In the genomic region with DNA sequence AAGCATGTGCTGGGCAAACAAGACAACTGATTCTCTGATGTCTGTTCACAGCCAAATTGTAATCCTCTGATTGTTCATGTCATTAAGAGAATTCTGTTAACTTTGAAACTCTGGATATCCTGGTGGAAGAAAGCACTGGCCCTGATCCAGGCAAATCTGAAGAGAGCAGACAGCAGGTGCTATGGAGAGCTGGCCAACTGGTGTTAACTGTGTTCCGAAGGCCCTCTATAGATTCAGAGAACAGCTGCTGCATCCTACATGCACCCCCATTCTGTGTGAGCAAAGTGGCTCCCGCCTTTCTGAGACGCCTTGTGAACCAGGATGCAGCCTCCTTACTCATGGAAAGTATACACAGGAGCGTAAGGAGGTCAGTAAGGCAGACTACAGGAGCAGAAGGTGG, we compare ENCODE assay signal across 15 mouse cellular contexts.
DNase-seq lines count a peak whose midpoint lies in the region; ATAC-seq and TF ChIP-seq lines count a peak whose summit lies in the region.
"Had no signal": no experiment of that assay in that cellular context is flagged by ENCODE, and none has a peak within 500 bp of the region (broad histone marks: within the 10 kb centered on the region; RNA-seq: fewer than 3 reads in every experiment).

No protein-coding gene starts in this region.

- 70% methylated on average over 4 of the region's 4 CpGs for WGBS in hindbrain, embryonic 15.5 days
- WGBS in hindbrain, embryonic 11.5 days, result 89% methylated on average over 4 of the region's 4 CpGs

- no peak overlapping the region for H3K4me2 ChIP-seq in hindbrain, embryonic 15.5 days
- H3K4me2 ChIP-seq in hindbrain, embryonic 11.5 days (replicated peaks; ENCODE audit: low read depth, low read length), result no peak overlapping the region

- H3K9ac ChIP-seq in hindbrain, embryonic 15.5 days, result no peak overlapping the region
- H3K9ac ChIP-seq in hindbrain, embryonic 11.5 days (ENCODE audit: low read depth, low read length), result no peak overlapping the region
- H3K9ac ChIP-seq: liver, embryonic 14.5 days had no signal

- TF ChIP-seq POLR2A in brain, embryonic 14.5 days (IDR thresholded peaks at IDR 0.05; ENCODE audit: borderline replicate concordance, extremely low read depth, insufficient read depth, insufficient read length, poor library complexity, severe bottlenecking), result no peak

- no peak for TF ChIP-seq CTCF in brain, embryonic 14.5 days (IDR thresholded peaks at IDR 0.05; ENCODE audit: borderline replicate concordance, extremely low read depth, insufficient read depth, insufficient read length)

- no peak overlapping the region for H3K27ac ChIP-seq in hindbrain, embryonic 15.5 days (replicated peaks)
- no peak overlapping the region for H3K27ac ChIP-seq in hindbrain, embryonic 11.5 days (ENCODE audit: low read depth, low read length)
- H3K27ac ChIP-seq: heart, embryonic 10.5 days; left cerebral cortex, adult 2 months; liver, embryonic 14.5 days had no signal

- 0 out of 2 replicates have a peak, but pooled peaks cover 6% of the 10 kb centered on the region for H3K4me1 ChIP-seq in hindbrain, embryonic 15.5 days (replicated peaks)
- no peaks in the 10 kb centered on the region for H3K4me1 ChIP-seq in hindbrain, embryonic 11.5 days (replicated peaks; ENCODE audit: control insufficient read depth, insufficient read depth, low read length)
- H3K4me1 ChIP-seq: heart, embryonic 10.5 days had no signal

- intact Hi-C loops in left cerebral cortex, postnatal 36 days (cut with DNase I), result no loop called here

- H3K27me3 ChIP-seq in hindbrain, embryonic 15.5 days, result no peaks in the 10 kb centered on the region
- no peaks in the 10 kb centered on the region for H3K27me3 ChIP-seq in hindbrain, embryonic 11.5 days (ENCODE audit: control insufficient read depth, insufficient read depth, low read length)

- ATAC-seq in hindbrain, embryonic 15.5 days (ENCODE audit: low FRiP score, low read depth), result peak; percentile 63; the same call in 1 of the 2 replicates
- ATAC-seq in hindbrain, embryonic 11.5 days (ENCODE audit: low FRiP score), result no peak
- ATAC-seq in megakaryocyte-erythroid progenitor cell, adult 5-6 weeks (replicated peaks; ENCODE audit: low FRiP score, low TSS enrichment, poor library complexity, severe bottlenecking), result no peak

- no peak overlapping the region for H3K4me3 ChIP-seq in hindbrain, embryonic 15.5 days
- H3K4me3 ChIP-seq in hindbrain, embryonic 11.5 days (ENCODE audit: low read depth, low read length), result no peak overlapping the region
- H3K4me3 ChIP-seq: heart, embryonic 10.5 days; left cerebral cortex, adult 2 months had no signal

- DNase-seq in hindbrain, embryonic 11.5 days (ENCODE audit: low spot score), result no peak
- peak; percentile 80 for DNase-seq in brain, adult 2 months (ENCODE audit: low read depth, low spot score)
- peak; percentile 89 for DNase-seq in brain, embryonic 14.5 days (ENCODE audit: low read depth)
- peak; percentile 24 to 33 for DNase-seq in left cerebral cortex, postnatal 36 days (ENCODE audit: low spot score in 2 of 2)
- no peak for DNase-seq in kidney, adult 18-20 months
- no peak for DNase-seq in urinary bladder, postnatal 10 days (ENCODE audit: low spot score)
- DNase-seq: adrenal gland, adult 2 months; heart, postnatal 4 days; kidney, adult 9 months; lung, postnatal 36 days had no signal

- no peaks in the 10 kb centered on the region for H3K36me3 ChIP-seq in hindbrain, embryonic 15.5 days
- H3K36me3 ChIP-seq in hindbrain, embryonic 11.5 days (ENCODE audit: control insufficient read depth, insufficient read depth, low read length), result no peaks in the 10 kb centered on the region
- H3K36me3 ChIP-seq: heart, embryonic 10.5 days had no signal

- H3K9me3 ChIP-seq in hindbrain, embryonic 15.5 days, result no peaks in the 10 kb centered on the region
- no peaks in the 10 kb centered on the region for H3K9me3 ChIP-seq in hindbrain, embryonic 11.5 days (ENCODE audit: control insufficient read depth, low read length)
- H3K9me3 ChIP-seq: heart, embryonic 10.5 days had no signal

Comparison
In these comparisons a context has a peak if more than half of its experiments do, and no peak if none do; other contexts are left out.
1. DNase-seq: peak in brain, adult 2 months (single experiment), brain, embryonic 14.5 days (single experiment) and left cerebral cortex, postnatal 36 days (2 of 2); none in hindbrain, embryonic 11.5 days (single experiment), kidney, adult 18-20 months (single experiment) and urinary bladder, postnatal 10 days (single experiment).